Mouse (Mus musculus): ENCODE measurements around the gene 4930503B20Rik.

4930503B20Rik gene

DNA sequence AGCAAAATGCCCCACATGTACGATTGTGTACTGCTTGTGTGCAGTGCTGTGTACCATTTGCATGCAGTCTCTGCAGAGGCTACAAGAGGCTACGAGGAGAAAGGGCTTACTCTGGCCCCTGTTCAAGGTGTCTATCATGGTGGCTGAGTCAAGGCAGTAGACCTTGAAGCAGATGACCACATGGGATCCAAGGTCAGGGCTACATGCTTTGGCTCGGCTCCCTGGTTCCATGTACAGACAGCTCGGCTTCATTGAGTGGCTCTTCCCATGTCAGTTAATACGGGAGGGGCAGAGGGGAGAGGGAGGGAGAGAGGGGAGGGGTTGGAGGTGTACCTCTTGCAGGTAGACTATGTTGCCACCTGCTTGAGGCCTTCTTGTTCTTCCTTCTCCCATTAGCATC lies 1.3 kb upstream of the 4930503B20Rik start:
- no peak for DNase-seq (ENCODE audit: low spot score)

- DNase-seq (ENCODE audit: low spot score), result no peak
Measured at GRCm38 (mm10) chr3:146650716-146651115, 401 bp downstream of the 4930503B20Rik start.

GRCm38 (mm10) chr3:146649311-146649894 lies 1.7 kb downstream of the 4930503B20Rik start:
- DNase-seq (ENCODE audit: low spot score), result no peak

DNA sequence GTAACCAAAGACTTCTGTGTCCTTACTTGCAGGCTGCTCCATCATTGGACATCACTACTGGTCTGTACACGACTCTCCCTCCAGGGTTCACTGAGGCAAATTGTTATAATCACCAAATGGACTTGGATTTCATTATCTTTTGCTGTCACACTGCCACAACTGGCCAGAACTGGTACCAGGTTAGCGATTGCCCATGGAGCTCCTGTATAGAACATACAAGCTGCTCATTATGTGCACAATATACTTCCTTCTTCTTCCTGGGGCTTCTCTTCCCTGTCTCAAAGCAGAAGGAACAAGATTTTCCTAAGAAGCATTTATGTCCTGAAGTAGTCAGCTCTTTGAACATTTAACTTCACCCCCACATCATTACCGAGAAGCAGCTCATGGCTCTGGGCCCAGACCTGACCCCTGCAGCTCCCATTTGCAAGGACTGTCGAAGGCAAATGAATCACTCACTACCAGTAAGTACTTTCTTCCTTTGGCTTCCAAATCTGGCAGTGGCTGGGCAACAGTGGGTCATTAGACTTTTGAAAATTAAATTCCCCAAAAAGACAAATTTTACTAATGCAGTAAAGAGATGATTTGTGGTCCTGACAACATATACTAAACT lies 9.2 kb downstream of the 4930503B20Rik start:
- DNase-seq (ENCODE audit: low spot score), result no peak

DNA sequence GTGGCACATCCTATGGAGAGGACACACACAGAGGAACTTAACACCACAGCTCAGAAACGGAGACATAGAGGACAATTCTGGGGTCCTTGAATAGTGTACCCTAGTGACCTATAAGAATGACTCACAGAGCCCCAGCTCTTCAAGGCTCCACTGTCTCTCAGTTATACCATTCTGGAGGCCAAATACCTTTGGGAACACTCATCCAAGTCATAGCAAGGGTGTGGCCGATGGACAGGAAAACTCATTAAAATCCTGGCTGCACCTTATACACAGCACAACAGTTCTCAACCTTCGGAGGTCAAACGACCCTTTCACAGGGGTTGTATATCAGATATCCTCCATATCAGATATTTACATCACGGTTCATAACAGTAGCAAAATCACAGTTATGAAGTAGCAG lies 18.6 kb downstream of the 4930503B20Rik start:
- no peak for DNase-seq (ENCODE audit: low spot score)

- no peak for DNase-seq (ENCODE audit: low spot score)
Measured at GRCm38 (mm10) chr3:146628227-146628982, 22.7 kb downstream of the 4930503B20Rik start.

DNA sequence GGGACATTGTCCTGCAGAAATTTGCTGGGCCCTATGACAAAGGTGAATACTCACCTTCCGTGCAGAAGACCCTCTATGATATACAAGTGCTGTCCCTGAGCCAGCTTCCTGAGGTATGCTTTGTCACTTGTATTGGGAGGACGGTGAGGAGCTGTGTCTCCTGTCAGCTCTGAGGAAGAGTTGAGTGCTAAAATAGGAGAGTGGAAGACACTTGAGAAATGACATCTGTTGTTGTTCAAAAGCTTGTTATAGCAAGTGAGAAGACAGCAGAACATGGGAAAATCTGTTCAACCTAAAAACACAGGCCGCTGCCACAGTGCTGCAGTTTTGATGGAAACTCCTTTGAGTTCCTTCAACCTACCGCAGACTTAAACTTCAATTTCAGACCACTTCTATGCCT lies 25.4 kb downstream of the 4930503B20Rik start:
- DNase-seq (ENCODE audit: low spot score), result no peak

- DNase-seq (ENCODE audit: low spot score), result no peak
Measured at GRCm38 (mm10) chr3:146621966-146622365, 29.2 kb downstream of the 4930503B20Rik start.

- DNase-seq (ENCODE audit: low spot score), result no peak
Measured at GRCm38 (mm10) chr3:146620555-146621249, 30.4 kb downstream of the 4930503B20Rik start.

DNA sequence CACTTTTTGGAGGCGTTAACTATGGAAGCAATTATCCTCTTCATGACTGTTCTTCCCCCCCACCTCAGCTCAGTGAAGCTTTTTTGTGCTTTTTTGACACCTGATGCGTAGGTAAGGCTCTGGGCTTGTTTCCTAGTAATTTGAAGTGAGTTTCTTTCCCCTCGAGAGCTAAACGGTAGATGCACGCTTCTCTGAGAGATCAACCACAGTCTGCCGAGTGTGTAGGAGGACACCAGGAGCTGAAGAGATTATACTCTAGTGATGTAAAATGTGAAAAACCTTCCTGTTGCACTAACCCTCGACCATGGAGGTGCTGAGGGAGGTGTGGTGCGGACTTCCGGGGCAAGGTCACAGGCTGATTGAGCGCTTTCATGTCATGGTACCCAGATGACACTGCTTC lies 31.0 kb downstream of the 4930503B20Rik start:
- no peak for DNase-seq (ENCODE audit: low spot score)

- no peak for DNase-seq (ENCODE audit: low spot score)
Measured at GRCm38 (mm10) chr3:146618357-146618756, 32.8 kb downstream of the 4930503B20Rik start.

DNA sequence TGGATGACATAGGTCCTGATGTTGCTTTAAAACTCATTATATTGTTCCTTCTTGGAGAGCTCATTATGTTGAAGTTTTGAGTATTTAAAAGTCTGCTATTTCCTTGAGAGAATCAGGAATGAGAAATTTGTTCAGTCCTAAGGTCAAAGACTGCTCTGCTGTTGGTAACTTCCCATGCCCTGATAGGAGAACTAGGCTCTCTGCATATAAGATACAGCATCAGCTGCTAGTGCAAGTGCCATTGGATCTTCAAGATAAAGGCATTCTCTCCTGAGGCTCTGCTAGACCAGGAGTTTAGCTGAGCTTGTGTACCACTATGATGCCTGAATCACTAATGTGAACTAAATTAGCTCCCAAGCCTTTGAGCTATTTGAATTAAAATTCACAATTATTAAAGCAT lies 33.2 kb downstream of the 4930503B20Rik start:
- no peak for DNase-seq (ENCODE audit: low spot score)

DNA sequence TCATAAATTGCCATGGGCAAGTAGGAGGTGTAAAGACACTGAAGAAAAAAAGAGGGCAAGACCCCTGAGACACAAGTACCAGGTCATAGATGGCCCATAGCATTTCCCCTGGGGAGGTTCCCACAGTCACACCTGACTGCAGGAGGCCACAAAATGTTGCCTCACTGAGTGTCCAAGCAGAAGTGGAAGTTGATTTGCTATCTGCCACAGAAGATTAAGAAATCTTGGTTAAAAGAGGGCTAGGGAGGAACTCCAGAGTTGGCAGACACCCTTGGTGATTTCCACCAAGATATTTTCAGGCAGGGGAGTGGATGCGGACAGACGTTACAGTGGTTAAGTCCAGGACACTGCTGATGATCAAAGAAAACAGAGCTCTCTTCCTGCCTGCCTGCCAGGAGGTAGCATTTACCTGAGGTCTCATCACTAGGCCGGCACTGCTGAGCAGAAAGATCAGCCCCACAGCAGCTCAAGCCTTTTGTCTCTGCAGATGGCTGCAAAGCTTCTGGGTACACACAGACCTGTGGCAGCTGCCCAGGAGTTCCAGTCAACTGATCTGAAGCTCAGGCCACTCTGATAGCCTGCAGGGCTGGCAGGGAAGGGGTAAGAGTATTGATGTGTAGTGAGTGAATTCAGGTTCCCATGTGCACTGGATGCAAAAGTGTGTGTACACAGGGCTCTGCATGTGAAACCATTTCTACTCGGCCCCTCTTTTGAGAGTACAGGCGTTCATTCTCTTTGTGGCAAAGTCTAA lies 34.4 kb downstream of the 4930503B20Rik start:
- DNase-seq (ENCODE audit: low spot score), result no peak

GRCm38 (mm10) chr3:146615496-146615895 lies 35.6 kb downstream of the 4930503B20Rik start, which contains the start of gene Dnase2b:
Dnase2b (minus strand) TSS chr3:146615596.
- no peak for DNase-seq (ENCODE audit: low spot score)

- no peak for DNase-seq (ENCODE audit: low spot score)
Measured at GRCm38 (mm10) chr3:146611821-146612220, 39.3 kb downstream of the 4930503B20Rik start.

- DNase-seq (ENCODE audit: low spot score), result no peak
Measured at GRCm38 (mm10) chr3:146611261-146611660, 39.9 kb downstream of the 4930503B20Rik start.

DNA sequence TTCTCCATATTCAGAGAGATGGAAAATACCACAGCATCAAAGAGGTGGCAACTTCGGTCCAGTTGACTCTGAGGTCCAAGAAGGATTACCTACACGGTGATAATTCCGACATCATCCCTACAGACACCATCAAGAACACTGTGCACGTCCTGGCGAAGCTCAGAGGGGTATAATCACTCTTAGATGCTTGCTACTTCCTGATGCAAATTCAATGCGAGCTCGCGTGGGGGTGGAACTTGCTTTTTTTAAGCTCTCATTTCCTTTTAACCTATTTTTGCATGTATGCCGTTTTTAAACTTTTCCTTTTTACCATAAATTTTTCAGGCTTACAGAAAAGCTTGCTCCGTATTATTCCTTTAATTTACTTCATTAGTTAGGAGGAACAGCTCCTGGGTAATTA lies 40.8 kb downstream of the 4930503B20Rik start:
- no peak for DNase-seq (ENCODE audit: low spot score)

GRCm38 (mm10) chr3:146607368-146607767 lies 43.7 kb downstream of the 4930503B20Rik start:
- no peak for DNase-seq (ENCODE audit: low spot score)

- no peak for DNase-seq (ENCODE audit: low spot score)
Measured at GRCm38 (mm10) chr3:146604647-146605046, 46.5 kb downstream of the 4930503B20Rik start.

- DNase-seq (ENCODE audit: low spot score), result no peak
Measured at GRCm38 (mm10) chr3:146602531-146602930, 48.6 kb downstream of the 4930503B20Rik start.

DNA sequence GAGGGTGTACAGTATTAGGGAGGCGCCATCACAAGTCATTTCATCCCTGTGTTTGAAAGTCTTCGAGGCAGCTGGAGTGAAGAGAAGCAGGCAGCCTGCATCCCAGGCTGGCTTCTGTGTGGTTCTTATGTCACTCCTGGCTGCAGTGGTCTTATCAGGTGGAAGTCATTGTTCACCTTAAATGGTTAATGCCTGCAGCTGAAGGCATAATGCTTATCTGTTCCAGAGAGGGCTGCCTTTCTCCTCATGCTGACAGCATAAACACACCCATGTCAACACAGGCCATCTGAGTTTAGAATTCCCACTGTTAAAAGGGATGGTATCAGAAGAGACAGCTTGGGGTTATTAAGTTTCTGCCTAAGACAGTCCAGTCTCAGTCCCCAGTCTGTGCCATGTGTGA lies 49.9 kb downstream of the 4930503B20Rik start:
- no peak for DNase-seq (ENCODE audit: low spot score)
